Mouse (Mus musculus) testis, adult 2 months (tissue): ENCODE measurements around the gene C1ql4.

ENCODE experiments used
- CTCF ChIP-seq: fragments of 200-500 bp; IDR thresholded peaks from 2 replicates; pipeline ENCODE4 v1.5.1; 2012; ENCODE audit warnings: low read depth, mild to moderate bottlenecking, inconsistent platforms, low read length, moderate library complexity; ENCODE audit not compliant: control insufficient read depth, insufficient read depth, insufficient replicate concordance
- POLR2A ChIP-seq: fragments of 200-500 bp; IDR thresholded peaks from 2 replicates; pipeline ENCODE4 v1.6.1; 2012; ENCODE audit warnings: low read depth, mild to moderate bottlenecking, inconsistent platforms, low read length, moderate library complexity; ENCODE audit not compliant: control insufficient read depth

GRCm38 (mm10) chr15:99044854-99045253, 42.8 kb downstream of the C1ql4 start:
- TF ChIP-seq POLR2A (no peak), CTCF (no peak)
